Comparison of ENCODE assay signal across 8 mouse cellular contexts in the genomic region with DNA sequence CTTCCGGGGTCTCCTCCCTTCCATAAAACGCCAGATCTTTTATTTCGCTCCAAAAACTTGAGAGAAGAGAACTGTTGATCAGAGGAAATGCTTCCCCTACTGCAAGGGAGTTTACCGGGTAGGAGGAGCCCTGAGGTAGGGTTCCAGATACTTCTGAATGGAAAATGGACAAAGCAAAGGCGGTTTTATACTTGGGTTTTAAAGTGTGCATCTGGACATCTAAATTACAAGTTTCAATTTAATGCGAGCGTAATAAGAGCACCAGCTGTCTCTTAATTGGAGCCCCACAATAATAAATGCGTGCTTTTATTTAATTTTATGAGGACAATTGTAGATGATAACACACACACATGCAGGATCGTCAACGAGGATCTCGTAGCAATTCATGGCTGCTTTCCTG. TPM values are rescaled to one million over a fixed set of nuclear protein-coding genes. Genes with fewer than 3 reads are reported as not detected.
DNase-seq lines count a peak whose midpoint lies in the region; ATAC-seq and TF ChIP-seq lines count a peak whose summit lies in the region.

Gene Mbnl3 (minus strand): TSS at position 101 of the 400 bp plus-strand sequence.

- peak within 1 kb of the TSS; percentile 77 for H3K4me2 ChIP-seq in heart, embryonic 13.5 days

- peak within 1 kb of the TSS; percentile 66 for H3K4me3 ChIP-seq in heart, embryonic 13.5 days
- H3K4me3 ChIP-seq in MEL (ENCODE audit: control insufficient read depth in 1 of 2, insufficient read depth in 1 of 2, low read depth in 2 of 2, low read length in 2 of 2), result peak within 1 kb of the TSS; percentile 90 to 93

- DNase-seq in heart, postnatal 36 days, result no peak
- no peak for DNase-seq in MEL (ENCODE audit: low read depth, low spot score)
- no peak for DNase-seq in right cerebral cortex, postnatal 4 days
- no peak for DNase-seq in urinary bladder, adult 18-20 months (ENCODE audit: low spot score in 2 of 2)
- DNase-seq in right cerebral cortex, postnatal 36 days (ENCODE audit: low spot score in 2 of 2), result no peak

- H3K36me3 ChIP-seq in heart, embryonic 13.5 days, result no peaks in the 10 kb centered on the region
- peaks cover 0 to 18% of the 10 kb centered on the region in 2 experiments; a peak in 2 of 4 replicates for H3K36me3 ChIP-seq in MEL (ENCODE audit: control insufficient read depth in 1 of 2, insufficient read depth in 2 of 2, low read length in 2 of 2)

- intact Hi-C loops in heart, postnatal 36 days (cut with DNase I), result no loop called here

- TF ChIP-seq EP300 in MEL (IDR thresholded peaks at IDR 0.05; ENCODE audit: low read depth in 1 of 2, low read length in 2 of 2), result no peak

- H3K27ac ChIP-seq in heart, embryonic 13.5 days (replicated peaks), result peak within 1 kb of the TSS; percentile 53
- H3K27ac ChIP-seq in MEL (ENCODE audit: control insufficient read depth, low read depth, low read length), result no peak within 1 kb of the TSS; the same call in 1 of the 2 replicates

- TF ChIP-seq POLR2A in MEL (IDR thresholded peaks at IDR 0.05; ENCODE audit: control insufficient read depth in 1 of 2, insufficient read depth in 1 of 2, low read depth in 1 of 2, low read length in 2 of 2, poor library complexity in 1 of 2), result no peak

- no peak for TF ChIP-seq RAD21 in MEL (IDR thresholded peaks at IDR 0.05; ENCODE audit: low read depth, low read length)

- H3K4me1 ChIP-seq in heart, embryonic 13.5 days, result 0 out of 2 replicates have a peak, but pooled peaks cover 3% of the 10 kb centered on the region
- peaks cover 0 to 7% of the 10 kb centered on the region in 2 experiments; a peak in 1 of 4 replicates for H3K4me1 ChIP-seq in MEL (ENCODE audit: control insufficient read depth in 1 of 2, insufficient read depth in 2 of 2, low read length in 2 of 2)

- peaks cover 6% of the 10 kb centered on the region for H3K79me2 ChIP-seq in MEL (ENCODE audit: control insufficient read depth, insufficient read depth, low read length, poor library complexity)

- no peak for TF ChIP-seq CTCF in MEL (IDR thresholded peaks at IDR 0.05 in 2 of 3, conservative IDR thresholded peaks at IDR 0.05 in 1 of 3; ENCODE audit: control insufficient read depth in 1 of 3, insufficient read depth in 1 of 3, low read depth in 2 of 3, low read length in 3 of 3, poor library complexity in 1 of 3, severe bottlenecking in 1 of 3)

- H3K9me3 ChIP-seq in heart, embryonic 13.5 days, result no peaks in the 10 kb centered on the region
- no peaks in the 10 kb centered on the region for H3K9me3 ChIP-seq in MEL (replicated peaks; ENCODE audit: insufficient read depth, low read length)

- WGBS in heart, embryonic 13.5 days, result 39% methylated on average over 11 of the region's 11 CpGs

- H3K9ac ChIP-seq in heart, embryonic 13.5 days, result peak within 1 kb of the TSS; percentile 78
- peak within 1 kb of the TSS; percentile 93 for H3K9ac ChIP-seq in MEL (ENCODE audit: control insufficient read depth, low read depth, low read length, poor library complexity, severe bottlenecking)

- peaks cover 13% of the 10 kb centered on the region for H3K27me3 ChIP-seq in heart, embryonic 13.5 days (replicated peaks)
- H3K27me3 ChIP-seq in MEL (ENCODE audit: control insufficient read depth in 1 of 2, insufficient read depth in 2 of 2, low read length in 2 of 2), result peaks cover 2% of the 10 kb centered on the region in 2 experiments; a peak in 2 of 4 replicates

- no peak for ATAC-seq in heart, embryonic 13.5 days (ENCODE audit: extremely low read depth, insufficient number of reproducible peaks, low FRiP score, low TSS enrichment)
- ATAC-seq in hematopoietic stem cell, adult 5-6 weeks (replicated peaks in 1 of 2; ENCODE audit: insufficient read depth in 1 of 2, low FRiP score in 2 of 2, low TSS enrichment in 1 of 2, low read depth in 1 of 2, poor library complexity in 2 of 2, severe bottlenecking in 2 of 2), result no peak
- ATAC-seq in megakaryocyte-erythroid progenitor cell, adult 5-6 weeks (replicated peaks; ENCODE audit: low FRiP score, low TSS enrichment, poor library complexity, severe bottlenecking), result no peak

TF ChIP-seq in MEL, 35 proteins besides CTCF, POLR2A, EP300 and RAD21:
- TF ChIP-seq POLR2AphosphoS2 (IDR thresholded peaks at IDR 0.05; ENCODE audit: low read length), result no peak
- no peak for TF ChIP-seq HCFC1 (IDR thresholded peaks at IDR 0.05; ENCODE audit: low read depth, low read length)
- no peak for TF ChIP-seq E2F4 (IDR thresholded peaks at IDR 0.05; ENCODE audit: borderline replicate concordance, low read depth, low read length)
- TF ChIP-seq KAT2A (conservative IDR thresholded peaks at IDR 0.05; ENCODE audit: low read depth, low read length), result no peak
- TF ChIP-seq MAZ (IDR thresholded peaks at IDR 0.05; ENCODE audit: low read depth, low read length), result no peak

RNA-seq across cellular contexts. Expression of gene Mbnl3, which starts in this region (rescaled TPM):
- polyA plus RNA-seq in heart, embryonic 13.5 days (2015; fragmentation: Nextera tagmentation; extraction: Ambion mirVana), result 7.7 and 8.2 TPM in 2 replicates
- 1 to 10 TPM; 1.2 to 1.3 TPM for total RNA-seq in heart, postnatal 36 days (2021)
- total RNA-seq in MEL (2012; rRNA removed), result 9.9 and 14.0 TPM in 2 replicates
- polyA plus RNA-seq in MEL (2012; ENCODE audit: insufficient read depth in 1 of 2, insufficient read length in 2 of 2, low read depth in 1 of 2, low replicate concordance in 2 of 2, missing spikeins in 1 of 2), result 10 to 100 TPM in 1 of 2 experiments, not detected in 1; 16.7 TPM
- total RNA-seq in hematopoietic stem cell, adult 5-6 weeks (2017), result 43.8 and 45.4 TPM in 2 replicates
- 45.1 and 48.7 TPM in 2 replicates for total RNA-seq in megakaryocyte-erythroid progenitor cell, adult 5-6 weeks (2014; fragmentation: Nextera tagmentation)
- 43.8 and 43.9 TPM in 2 replicates for total RNA-seq in megakaryocyte-erythroid progenitor cell, adult 5-6 weeks (2017)
